Mouse (Mus musculus) layer of hippocampus, postnatal 10 days (tissue): ENCODE results near the gene Zp3r. TPM values are rescaled to one million over a fixed set of nuclear protein-coding genes. Genes with fewer than 3 reads are reported as not detected.
"Not testable (repeated sequence)": the region's sequence is repeated elsewhere in the genome, so short reads cannot be mapped to it uniquely, and the experiment has no call there.

Source experiments
- DNase-seq, 2 experiments: peaks; one replicate each; pipeline ENCODE4 v3.0.0; 2021; ENCODE audit warnings: low spot score in 2 of 2
- long read RNA-seq: library from polyadenylated mRNA; stranded (forward); transcript quantifications from one replicate; pipeline ENCODE4 v2.0.0, GENCODE M21; 2023
- total RNA-seq, 2 experiments: library from RNA; stranded (reverse); gene quantifications; 2 replicates each; pipeline ENCODE4 v1.2.3; 2021

Zp3r gene
- not detected for total RNA-seq
- long read RNA-seq = 0 reads

GRCm38 (mm10) chr1:130629521-130629920 lies at the start of gene Zp3r:
TSS of gene Zp3r (minus strand) at chr1:130629621.
- no peak for DNase-seq

- DNase-seq = no peak
Measured at GRCm38 (mm10) chr1:130678551-130678950, 49.1 kb upstream of the Zp3r start.

- DNase-seq = not testable (repeated sequence)
Measured at GRCm38 (mm10) chr1:130663576-130663975, 34.2 kb upstream of the Zp3r start.

- DNase-seq = no peak
Measured at GRCm38 (mm10) chr1:130661454-130661853, 32.0 kb upstream of the Zp3r start, which contains the start of gene C4bp. TSS of gene C4bp (minus strand) at chr1:130661632.

GRCm38 (mm10) chr1:130659641-130660040 lies 30.2 kb upstream of the Zp3r start:
- DNase-seq = not testable (repeated sequence)

- no peak for DNase-seq
Measured at GRCm38 (mm10) chr1:130644103-130644502, 14.7 kb upstream of the Zp3r start.

- no peak for DNase-seq
Measured at GRCm38 (mm10) chr1:130640967-130641366, 11.5 kb upstream of the Zp3r start.

GRCm38 (mm10) chr1:130633761-130634410 lies 4.5 kb upstream of the Zp3r start:
- DNase-seq = peak; percentile 82 to 84

GRCm38 (mm10) chr1:130633316-130633715 lies 3.9 kb upstream of the Zp3r start:
- DNase-seq = no peak

- no peak for DNase-seq
Measured at GRCm38 (mm10) chr1:130596291-130596690, 33.1 kb downstream of the Zp3r start.

- DNase-seq = no peak
Measured at GRCm38 (mm10) chr1:130588659-130589058, 40.8 kb downstream of the Zp3r start.

- DNase-seq = no peak
Measured at GRCm38 (mm10) chr1:130576389-130576788, 53.0 kb downstream of the Zp3r start.

- peak; percentile 60 to 63 for DNase-seq
Measured at GRCm38 (mm10) chr1:130575962-130576361, 53.5 kb downstream of the Zp3r start.

GRCm38 (mm10) chr1:130551407-130552249 lies 77.8 kb downstream of the Zp3r start:
- no peak for DNase-seq

- DNase-seq = no peak
Measured at GRCm38 (mm10) chr1:130550242-130551167, 78.9 kb downstream of the Zp3r start.

GRCm38 (mm10) chr1:130549698-130550097 lies 79.7 kb downstream of the Zp3r start:
- DNase-seq = no peak

GRCm38 (mm10) chr1:130549160-130549559 lies 80.3 kb downstream of the Zp3r start:
- no peak for DNase-seq

GRCm38 (mm10) chr1:130547674-130548429 lies 81.6 kb downstream of the Zp3r start:
- DNase-seq = peak; percentile 58 to 72
